Mouse (Mus musculus) olfactory bulb, adult 2 months (tissue): Measurements from ENCODE around the gene Tbx6.

Source experiments
- CTCF ChIP-seq: fragments of 200-500 bp; IDR thresholded peaks from 2 replicates; pipeline ENCODE4 v1.5.1; 2012; ENCODE audit warnings: low read depth, mild to moderate bottlenecking, low read length, moderate library complexity; ENCODE audit not compliant: insufficient read depth
- POLR2A ChIP-seq: fragments of 200-500 bp; IDR thresholded peaks from 2 replicates; pipeline ENCODE4 v1.6.1; 2012; ENCODE audit warnings: mild to moderate bottlenecking, low read depth, low read length, moderate library complexity; ENCODE audit not compliant: insufficient read depth

GRCm38 (mm10) chr7:126774463-126774862, 6.8 kb upstream of the Tbx6 start:
- TF ChIP-seq CTCF, result no peak
- TF ChIP-seq POLR2A, result no peak
